Mouse (Mus musculus) kidney, embryonic 16.5 days (tissue): ENCODE data around the gene Pros1. TPM values are rescaled to one million over a fixed set of nuclear protein-coding genes. Genes with fewer than 3 reads are reported as not detected.

Experiments
- ATAC-seq: fragments of 200-750 bp; cut with Nextera tagmentation; 2 replicates; pipeline ENCODE4 v1.8.0; 2017; ENCODE audit warnings: moderate TSS enrichment; ENCODE audit not compliant: low FRiP score, low TSS enrichment
- H3K27ac ChIP-seq: fragments of 300-500 bp; sonication (generic); 2 replicates; pipeline ENCODE4 v1.5.1; 2014; ENCODE audit warnings: low read length
- H3K27me3 ChIP-seq: fragments of 300-500 bp; sonication (generic); 2 replicates; pipeline ENCODE4 v1.6.1; 2014; ENCODE audit warnings: low read length, control low read depth, mixed read lengths; ENCODE audit not compliant: insufficient read depth
- H3K36me3 ChIP-seq: fragments of 300-500 bp; sonication (generic); 2 replicates; pipeline ENCODE4 v1.6.1; 2014; ENCODE audit warnings: low read length, control low read depth, mixed read lengths; ENCODE audit not compliant: insufficient read depth
- H3K4me1 ChIP-seq: fragments of 300-500 bp; sonication (generic); 2 replicates; pipeline ENCODE4 v1.6.1; 2014; ENCODE audit warnings: low read length, control low read depth, mixed read lengths; ENCODE audit not compliant: insufficient read depth
- H3K4me2 ChIP-seq: fragments of 300-500 bp; sonication (generic); replicated peaks from 2 replicates; pipeline ENCODE4 v1.6.1; 2014; ENCODE audit warnings: low read depth, low read length
- H3K4me3 ChIP-seq: fragments of 300-500 bp; sonication (generic); 2 replicates; pipeline ENCODE4 v1.5.1; 2014; ENCODE audit warnings: mild to moderate bottlenecking, low read length
- H3K9ac ChIP-seq: fragments of 300-500 bp; sonication (generic); replicated peaks from 2 replicates; pipeline ENCODE4 v1.6.1; 2014; ENCODE audit warnings: low read length
- H3K9me3 ChIP-seq: fragments of 300-500 bp; sonication (generic); 2 replicates; pipeline ENCODE4 v1.6.1; 2016; ENCODE audit warnings: low read length, control low read depth
- WGBS: fragments of 180-500 bp; shearing (Covaris S2); extraction: QIAGEN DNeasy Blood & Tissue Kit; methylation state at CpG from one replicate; pipeline ENCODE4 v1.1.7; 2014; 5-methylcytosine and 5-hydroxymethylcytosine counted together
- microRNA-seq: library from miRNA; unstranded; fragments of <30 nt; microRNA quantifications from one replicate; pipeline ENCODE4, GENCODE M21; 2016
- polyA plus RNA-seq: library from polyadenylated mRNA; unstranded; fragments of >200 nt; fragmentation: Nextera tagmentation; extraction: Ambion mirVana; gene quantifications from 2 replicates; pipeline ENCODE4 v1.2.1, GENCODE M21; 2015

The Pros1 gene
- polyA plus RNA-seq, 1 experiment from 2014 or later, result 37.9 TPM

DNA sequence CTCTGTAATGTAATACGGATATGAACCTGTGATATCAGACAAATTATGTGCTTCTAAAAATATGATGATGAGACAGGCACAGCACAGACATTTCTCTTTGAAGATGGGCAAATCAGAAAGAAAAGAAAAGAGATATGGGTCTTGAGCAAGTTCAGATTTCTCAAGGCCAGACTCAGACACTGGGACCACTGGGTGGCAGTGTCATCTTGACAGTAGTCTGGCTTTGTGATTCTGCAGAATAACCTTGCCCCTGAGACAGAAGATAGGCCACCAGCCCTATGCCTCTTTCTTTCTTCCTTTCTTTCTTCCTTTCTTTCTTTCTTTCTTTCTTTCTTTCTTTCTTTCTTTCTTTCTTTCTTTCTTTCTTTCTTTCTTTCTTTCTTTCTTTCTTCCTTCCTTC is 120.8 kb downstream of the Pros1 start:
- H3K4me2 ChIP-seq, result no peak overlapping the region
- no peak overlapping the region for H3K9ac ChIP-seq
- no peaks in the 10 kb centered on the region for H3K9me3 ChIP-seq
- H3K36me3 ChIP-seq, result no peaks in the 10 kb centered on the region
- no peak overlapping the region for H3K4me3 ChIP-seq
- no peak for ATAC-seq
- no peak overlapping the region for H3K27ac ChIP-seq
- H3K27me3 ChIP-seq, result no peaks in the 10 kb centered on the region
- no peaks in the 10 kb centered on the region for H3K4me1 ChIP-seq
- WGBS, result 76% methylated on average over 1 of the region's 1 CpGs

Small RNA genes lying within 50 kb of the gene (microRNA-seq; reads per million reads assigned to microRNA genes)
- gene Gm25986, result not detected

Other genes with a start within 250 kb of the Pros1 start
- gene Nsun3, start 67.5 kb upstream of the Pros1 start, polyA plus RNA-seq, result 9.1 and 10.9 TPM in 2 replicates
- 0.37 and 0.48 TPM in 2 replicates for gene Stx19, start 39.6 kb upstream of the Pros1 start, polyA plus RNA-seq
- gene Arl13b, start 7.3 kb upstream of the Pros1 start, polyA plus RNA-seq, result 19.2 and 20.8 TPM in 2 replicates